Mouse (Mus musculus) thymus, postnatal 10 days (tissue): ENCODE measurements around the gene Ezh1.

ENCODE experiments used
- DNase-seq, 2 experiments: peaks; one replicate each; pipeline ENCODE4 v3.0.0; 2021; ENCODE audit warnings: low spot score in 2 of 2

Gene Ezh1

DNA sequence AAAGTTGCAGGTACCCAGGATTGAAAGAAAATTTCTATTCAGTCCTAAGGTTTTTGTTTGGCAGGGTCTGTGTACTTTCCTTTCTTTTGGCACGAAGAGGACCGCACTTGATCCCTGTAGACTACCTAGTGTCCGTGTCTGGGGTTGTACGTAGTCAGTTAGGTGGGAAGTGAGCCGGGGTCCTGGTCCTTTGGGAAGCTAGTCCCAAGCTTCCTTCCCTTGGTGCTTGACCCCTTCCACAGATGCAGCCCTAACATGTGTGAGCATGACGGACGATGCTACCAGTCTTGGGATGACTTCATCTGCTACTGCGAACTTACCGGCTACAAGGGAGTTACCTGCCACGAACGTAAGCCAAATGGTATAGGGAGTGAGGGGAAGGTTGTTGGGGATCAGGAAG, 44.3 kb downstream of the Ezh1 start:
- DNase-seq, result no peak

DNA sequence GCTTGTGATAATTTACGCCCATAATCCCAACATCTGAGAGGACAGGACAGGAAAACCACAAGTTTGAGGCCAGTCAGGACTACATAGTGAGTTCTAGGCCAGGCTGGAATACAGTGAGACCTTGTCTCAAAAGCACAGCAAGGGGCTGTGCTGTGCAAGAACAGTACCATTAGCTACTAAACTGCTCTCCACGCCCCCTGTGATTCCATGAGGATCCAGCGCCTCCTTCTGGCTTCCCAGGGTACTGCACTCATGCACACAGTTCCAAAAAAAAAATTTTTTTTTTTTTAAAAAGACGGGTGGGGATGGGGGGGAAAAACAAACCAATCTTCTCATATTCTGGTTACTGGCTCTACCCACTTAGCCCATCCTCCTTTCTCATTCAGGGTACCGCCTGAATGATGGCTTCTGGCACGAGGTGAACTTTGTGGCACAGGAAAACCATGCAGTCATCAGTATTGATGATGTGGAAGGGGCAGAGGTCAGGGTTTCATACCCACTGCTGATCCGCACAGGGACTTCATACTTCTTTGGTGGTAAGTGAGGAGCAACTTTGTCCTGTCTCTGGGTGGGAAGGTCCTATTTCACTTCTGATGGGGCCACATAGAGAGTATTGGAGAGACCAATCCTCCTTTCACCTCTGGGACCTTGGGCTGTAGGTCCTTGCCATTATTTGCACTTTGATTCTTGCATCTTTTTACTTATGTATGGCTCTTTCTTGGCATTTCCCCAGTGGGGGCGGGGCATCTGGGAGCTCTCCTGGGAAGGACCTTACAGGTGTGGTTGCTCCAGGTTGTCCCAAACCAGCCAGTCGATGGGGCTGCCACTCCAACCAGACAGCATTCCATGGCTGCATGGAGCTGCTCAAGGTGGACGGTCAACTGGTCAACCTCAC, 45.2 kb downstream of the Ezh1 start:
- peak in 1 of 2 experiments; percentile 52 for DNase-seq

DNA sequence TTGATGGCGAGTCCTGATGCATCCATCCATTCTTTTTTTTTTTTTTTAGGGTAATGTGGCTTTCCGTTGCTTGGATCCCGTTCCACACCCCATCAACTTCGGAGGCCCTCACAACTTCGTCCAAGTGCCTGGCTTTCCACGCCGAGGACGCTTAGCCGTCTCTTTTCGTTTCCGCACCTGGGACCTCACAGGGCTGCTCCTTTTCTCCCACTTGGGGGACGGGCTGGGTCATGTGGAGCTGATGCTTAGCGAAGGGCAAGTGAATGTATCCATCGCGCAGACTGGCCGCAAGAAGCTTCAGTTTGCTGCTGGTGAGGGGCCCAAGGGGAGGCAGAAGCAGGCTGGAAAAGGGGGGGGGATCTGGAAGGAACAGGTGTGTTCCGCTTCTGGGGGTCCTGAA, 46.0 kb downstream of the Ezh1 start:
- DNase-seq, result no peak

DNA sequence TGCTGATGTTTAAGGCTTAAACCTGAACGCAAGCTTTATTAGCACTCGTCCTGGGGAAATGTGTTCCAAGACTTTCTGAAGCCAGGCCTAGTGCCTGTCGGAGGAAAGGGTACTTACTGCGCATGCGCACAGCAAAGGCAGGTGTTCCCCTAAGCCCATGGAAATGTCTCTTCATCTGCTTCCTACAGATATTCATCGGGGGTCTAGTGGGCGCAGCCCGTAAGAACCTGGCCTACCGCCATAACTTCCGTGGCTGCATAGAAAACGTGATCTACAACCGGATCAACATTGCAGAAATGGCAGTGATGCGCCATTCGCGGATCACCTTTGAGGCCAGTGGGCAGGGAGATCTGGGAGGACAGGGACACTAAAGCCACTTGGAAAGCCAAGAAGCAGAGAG, 47.0 kb downstream of the Ezh1 start:
- no peak for DNase-seq

DNA sequence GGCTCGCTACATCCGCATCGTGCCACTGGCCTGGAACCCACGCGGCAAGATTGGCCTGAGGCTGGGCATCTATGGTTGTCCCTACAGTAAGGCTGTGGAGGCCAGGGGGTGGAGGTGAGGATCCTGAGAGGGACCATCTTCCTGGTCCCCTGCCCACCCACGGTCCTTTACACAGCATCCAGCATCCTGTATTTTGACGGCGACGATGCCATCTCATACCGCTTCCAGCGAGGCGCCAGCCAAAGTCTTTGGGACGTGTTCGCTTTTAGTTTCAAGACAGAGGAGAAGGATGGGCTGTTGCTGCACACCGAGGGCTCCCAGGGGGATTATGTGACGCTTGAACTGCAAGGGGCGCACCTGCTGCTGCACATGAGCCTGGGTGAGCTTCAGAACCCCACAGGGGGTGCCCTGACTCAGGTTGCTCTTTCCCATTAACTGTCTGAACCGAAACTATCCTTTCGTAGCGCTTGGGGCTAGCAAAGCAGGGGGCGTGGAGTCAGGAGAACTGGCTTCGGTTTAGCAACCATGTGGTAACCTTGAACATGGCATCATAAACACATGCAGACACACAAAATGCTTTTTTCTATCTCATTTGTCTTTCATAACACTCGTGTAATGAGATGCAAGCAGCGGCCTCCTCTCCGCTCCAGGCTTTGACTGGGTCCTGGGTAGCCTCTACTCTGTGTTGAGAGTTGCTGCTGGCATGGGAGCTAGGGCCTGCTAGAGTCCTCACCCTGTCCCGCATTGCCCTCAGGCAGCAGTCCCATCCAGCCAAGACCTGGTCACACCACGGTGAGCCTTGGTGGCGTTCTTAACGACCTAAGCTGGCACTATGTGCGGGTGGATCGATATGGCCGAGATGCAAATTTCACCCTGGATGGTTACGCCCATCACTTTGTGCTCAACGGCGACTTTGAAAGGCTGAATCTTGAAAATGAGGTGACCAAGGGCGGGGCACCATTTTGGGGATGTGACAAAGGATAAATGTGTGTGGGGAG, 47.9 kb downstream of the Ezh1 start:
- no peak for DNase-seq

DNA sequence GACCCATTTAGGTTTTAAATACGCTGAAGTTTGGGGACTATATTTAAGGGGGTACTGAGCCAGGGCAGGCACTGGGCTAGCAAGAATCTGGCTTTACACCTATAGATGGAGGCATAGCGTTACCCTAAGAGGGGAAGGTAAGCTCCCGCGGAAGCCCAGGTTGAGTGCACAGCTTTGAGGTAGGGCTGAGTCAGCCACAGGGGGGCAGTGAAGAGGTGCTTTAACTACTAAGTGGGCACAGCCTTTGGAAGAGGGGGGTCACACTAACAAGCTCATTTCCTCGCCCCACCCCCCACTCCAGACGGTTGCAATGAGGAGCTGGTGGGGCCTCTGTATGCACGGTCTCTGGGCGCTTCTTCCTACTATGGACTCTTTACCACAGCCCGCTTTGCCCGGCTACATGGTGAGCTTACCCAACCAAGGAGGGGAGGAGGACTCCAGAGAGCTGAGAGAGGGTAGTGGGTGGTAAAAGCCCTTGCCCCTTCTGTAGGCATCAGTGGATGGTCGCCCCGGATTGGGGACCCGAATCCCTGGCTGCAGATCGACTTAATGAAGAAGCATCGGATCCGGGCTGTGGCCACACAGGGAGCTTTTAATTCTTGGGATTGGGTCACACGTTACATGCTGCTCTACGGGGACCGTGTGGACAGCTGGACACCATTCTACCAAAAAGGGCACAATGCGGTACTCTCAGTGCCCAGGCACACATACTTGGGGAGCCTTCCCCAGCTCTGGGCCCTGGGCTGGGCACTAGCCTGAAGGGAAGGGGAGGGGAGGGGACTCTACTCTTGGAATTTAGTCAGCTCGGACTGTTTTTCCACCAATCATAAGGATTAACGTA, 49.1 kb downstream of the Ezh1 start:
- peak; percentile 66 to 84 for DNase-seq

DNA sequence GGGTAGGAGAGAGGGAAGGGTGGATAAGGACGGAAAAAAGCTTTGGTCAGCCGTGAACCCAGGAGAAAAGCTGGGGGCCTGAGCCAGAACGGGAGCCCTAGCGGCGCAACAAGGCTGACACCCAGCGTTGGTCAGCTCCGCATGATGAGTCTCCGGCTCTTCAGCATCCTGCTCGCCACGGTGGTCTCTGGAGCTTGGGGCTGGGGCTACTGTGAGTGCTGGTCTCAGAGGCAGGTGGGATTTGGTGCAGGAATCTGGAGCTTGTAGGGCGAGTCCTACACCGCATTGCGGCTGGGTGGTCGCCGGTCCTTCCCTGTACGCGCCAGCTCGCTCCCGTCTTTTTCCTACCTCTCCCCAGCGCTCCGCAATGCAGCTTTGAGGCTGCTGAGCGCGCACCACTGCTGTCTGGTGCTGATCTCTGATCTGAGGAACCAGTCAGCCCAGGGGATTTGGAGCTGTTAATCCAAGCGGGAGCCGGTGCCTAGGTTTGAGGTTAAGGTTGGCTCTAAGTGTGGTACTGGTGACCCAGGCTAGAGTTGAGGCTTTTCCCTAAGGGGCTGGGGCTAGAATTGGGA, 50.1 kb downstream of the Ezh1 start:
- DNase-seq, result no peak

DNA sequence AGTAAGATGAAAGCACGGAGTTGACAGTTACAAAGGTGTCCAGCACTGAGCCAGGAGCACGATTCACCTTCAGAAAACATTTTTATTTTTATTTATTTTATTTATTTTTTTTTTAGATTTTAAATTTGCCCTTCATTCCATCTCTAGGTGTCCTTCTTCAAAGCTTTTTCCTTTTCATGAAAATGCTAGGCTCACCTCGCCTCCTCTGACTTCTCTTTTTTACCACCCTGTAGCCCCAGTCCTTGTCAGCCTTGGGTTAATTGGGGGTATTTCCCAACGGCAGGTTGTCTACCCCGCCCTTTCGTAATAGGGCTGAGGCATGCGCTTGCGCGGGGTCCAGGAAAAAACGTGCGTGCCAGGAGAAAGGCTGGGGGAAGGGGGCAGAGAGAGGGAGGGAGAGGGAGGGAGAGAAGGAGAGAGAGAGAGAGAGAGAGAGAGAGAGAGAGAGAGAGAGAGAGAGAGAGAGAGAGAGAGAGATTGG, 50.6 kb downstream of the Ezh1 start:
- DNase-seq, result no peak

DNA sequence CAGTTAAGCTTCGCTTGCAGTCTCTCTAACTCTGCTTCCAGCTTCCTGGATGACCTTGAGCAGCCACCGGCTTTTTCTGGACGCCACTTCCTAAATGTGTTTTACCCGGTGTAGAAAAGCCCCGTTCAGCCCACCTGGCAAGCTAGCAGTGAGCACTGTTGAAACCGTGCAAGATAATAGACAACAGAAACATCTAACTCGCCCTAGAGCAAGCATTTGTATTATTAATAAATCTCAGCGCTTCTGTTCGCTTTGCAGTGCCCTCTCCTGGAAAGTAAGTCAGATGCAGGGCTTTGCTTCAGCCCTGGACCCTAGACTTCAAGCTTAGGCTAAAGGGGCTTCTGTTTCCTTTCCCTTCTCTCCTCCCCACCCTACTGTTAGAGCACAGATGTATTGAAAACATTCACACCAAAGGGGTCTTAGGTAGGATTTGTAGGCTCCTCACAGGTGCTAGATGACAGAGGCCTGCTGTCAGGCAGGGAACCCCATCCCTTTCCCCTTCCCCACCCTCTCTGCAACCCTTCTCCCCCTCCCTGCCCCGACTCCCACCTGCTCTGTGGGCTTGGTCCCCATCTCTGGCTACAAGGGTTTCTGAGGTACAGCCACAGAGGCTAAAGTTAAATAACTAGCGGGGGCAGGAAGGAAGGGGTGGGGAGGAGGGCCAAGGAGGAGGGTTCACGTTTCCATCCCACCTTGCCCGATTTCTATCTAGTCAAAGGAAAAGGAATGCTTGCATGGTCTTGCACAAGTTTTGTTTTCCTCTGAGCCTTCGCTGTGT, 51.2 kb downstream of the Ezh1 start, which contains the start of gene Ccr10:
Gene Ccr10 (minus strand): TSS at position 593 of the 778 bp plus-strand sequence.
- no peak for DNase-seq

DNA sequence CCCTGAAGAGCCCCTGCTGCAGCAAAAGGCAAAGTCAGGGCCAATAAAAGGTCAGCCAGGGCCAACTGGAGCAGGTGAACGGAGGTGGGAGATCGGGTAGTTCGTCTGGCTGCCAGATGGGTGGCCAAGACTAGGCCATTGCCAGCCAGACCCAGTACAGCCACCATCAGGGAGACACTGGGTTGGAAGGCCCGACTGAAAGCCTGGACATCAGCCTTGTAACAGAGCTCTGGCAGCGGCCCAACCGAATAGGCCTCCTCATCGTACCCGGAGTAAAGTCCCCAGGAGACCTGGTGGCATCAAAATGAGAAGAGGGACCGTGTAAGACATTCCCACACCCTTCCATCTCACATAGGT, 51.9 kb downstream of the Ezh1 start:
- DNase-seq, result no peak

DNA sequence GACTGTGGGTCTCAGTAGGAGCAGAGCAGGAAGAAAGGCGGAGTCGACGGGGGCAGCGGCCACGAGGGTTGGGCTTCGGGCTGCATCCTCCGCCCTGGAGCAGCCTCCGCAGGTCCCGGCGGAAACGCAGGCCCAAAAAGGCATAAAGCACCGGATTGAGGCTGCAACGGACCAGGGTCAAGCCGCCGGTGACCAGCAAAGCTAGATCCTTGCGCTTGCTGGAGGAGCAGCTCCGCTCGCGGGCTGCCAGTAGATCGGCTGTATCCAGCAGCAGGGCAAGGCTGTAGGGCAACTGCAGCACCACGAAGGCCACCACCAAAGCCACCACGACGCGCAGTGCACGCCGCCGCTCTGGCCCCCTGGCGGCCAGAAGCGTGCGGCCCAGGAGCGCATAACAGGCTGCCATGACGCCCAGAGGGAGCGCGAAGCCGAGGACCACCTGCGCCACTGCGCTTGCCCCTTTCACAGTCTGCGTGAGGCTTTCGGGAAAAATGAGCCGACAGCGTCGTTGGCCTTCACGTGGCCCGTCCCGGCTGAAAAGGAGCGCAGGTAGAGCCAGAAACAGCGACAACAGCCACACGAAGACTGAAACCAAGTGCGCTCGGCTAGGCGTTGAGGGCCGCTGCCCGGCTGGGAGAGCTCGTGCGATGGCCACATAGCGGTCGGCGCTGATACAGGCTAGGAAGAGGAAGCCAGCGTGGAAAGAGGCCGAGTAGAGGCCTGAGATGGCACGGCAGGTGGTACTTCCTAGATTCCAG, 52.5 kb downstream of the Ezh1 start:
- DNase-seq, result peak; percentile 62 to 78

DNA sequence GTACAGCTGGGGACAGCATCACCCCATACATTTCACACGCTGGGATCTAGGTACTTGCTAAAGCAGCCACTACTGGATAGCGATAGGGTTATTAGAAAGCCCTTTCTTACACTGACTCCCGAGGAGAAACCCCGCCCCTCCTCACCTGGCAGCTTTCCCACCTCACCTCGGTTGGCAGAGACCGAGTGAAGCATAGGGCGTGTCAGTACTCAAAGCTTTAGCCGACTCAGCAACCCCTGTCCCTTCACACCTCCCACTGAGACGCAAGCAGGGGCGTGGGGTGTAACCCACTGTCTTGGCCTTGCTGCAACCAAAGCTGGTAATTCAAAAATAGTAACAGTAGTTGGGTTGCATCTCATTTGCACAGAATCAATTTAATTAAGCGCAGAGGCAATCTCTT, 53.2 kb downstream of the Ezh1 start:
- DNase-seq, result no peak

DNA sequence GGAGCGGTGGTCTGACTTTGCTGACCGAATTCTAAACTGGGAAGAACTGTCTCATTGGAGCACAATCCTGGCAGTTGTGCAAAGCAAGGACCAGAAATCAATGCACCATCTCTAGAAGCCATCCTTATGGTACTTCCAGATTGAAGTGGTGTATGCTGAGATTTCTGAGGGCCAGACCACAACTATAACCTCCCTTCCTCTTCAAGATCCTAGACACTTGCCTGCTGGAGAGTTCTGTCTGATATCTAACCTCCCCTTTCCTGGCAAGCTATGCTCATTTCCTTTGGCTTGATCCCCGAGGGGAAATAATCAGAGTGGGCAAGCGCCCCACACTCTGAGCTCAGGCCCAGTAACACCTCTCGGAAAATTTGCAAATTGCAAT, 53.8 kb downstream of the Ezh1 start:
- DNase-seq, result no peak

DNA sequence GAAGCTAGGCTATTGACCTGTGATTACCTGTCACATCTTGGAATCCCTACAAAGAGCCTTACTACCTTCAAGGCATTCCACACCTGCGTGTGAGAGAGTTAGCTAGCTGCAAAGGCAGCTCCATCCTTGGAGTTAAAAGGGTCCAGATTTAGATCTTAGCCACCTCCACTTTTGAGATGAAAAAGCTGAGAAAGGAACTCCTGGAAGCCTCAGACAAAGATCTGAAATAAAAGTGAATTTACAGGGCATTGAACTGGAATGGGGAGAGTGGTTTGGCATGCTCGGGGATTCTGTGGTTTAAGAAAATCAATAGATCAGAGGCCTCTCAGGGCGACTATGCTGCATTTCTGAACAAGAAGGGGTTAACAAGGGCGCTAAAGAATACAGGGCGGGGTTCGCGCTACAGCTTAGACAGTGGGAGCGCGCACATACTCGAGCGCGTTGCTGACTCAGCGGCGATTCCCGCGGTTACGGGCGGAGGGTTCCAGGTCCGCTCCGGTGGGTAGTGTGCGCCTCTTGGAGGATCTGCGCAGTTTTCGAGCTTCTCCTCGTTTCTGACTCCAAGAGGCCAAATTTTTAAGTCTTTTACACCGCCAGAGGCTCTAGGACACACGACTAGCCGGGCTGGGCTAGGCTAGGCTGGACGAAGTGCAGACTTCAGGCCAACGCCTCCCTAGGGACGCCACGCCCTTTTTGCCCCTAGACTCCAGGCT, 54.4 kb downstream of the Ezh1 start:
- no peak for DNase-seq

DNA sequence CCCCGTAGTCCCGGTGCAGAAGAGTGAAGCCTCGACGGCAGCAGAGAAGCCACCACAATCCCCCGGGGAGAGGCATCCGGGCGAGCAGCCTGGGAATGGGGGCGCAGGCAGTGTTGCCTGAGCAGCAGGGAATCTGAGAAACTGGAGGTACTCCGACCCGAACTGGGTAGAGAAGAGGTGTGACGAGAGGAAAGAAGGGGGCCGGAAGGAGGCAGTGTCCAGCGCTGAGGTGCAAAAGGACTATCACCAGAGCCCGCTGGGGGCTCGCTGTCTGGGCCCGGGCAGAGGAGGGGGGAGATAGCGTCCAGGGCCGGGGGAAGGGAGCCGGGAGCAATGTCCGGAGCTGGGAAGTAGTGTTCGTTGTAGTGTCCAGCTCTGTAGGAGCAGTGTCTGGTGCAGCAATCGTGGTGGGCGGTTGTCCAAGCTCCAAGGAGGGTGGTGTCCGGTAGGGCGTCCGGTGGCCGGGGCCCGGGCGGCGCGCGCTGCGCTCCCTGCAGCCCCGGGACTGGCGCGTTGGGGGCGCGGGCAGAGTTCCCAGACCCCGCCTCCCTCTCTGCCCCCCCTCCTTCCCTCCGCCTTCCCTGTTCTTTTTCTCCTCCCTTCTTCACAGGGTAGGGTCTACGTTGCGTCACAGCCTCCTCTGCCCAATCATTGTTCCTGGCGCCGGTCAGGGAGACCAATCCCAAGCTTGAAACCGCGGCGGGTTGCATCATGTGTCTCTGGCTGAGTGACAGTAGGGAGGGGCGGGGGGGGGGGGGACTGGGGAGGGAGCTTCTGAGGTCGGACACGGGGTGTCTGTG, 55.3 kb downstream of the Ezh1 start, which contains the start of gene Plekhh3:
Gene Plekhh3 (minus strand): TSS at position 541 of the 800 bp plus-strand sequence.
- peak; percentile 78 to 89 for DNase-seq

DNA sequence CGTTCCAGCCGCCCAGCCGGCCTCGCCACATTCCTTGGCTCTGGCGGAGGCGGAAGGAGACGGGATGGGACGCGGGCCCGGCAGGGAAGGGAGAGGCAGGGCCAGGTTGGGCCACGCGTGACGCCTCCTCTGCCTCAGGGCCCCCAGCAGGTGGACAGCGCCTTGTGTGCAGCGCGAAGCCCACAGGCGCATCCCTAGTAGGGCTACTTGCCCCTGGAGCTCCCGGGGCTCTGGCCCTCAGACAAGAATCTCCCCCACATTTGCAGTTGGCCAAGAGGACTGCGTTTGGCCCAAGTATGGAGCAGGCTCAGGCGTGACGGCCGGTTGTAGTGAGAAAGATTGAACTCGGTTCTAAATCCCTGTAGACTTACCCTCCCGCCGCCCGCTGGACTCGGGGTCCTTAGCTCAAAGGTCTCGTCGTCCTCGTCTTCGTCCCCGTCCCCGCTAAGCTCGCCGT, 55.9 kb downstream of the Ezh1 start, which contains the start of gene Cntnap1:
Gene Cntnap1 (plus strand): TSS at position 170 of the 457 bp plus-strand sequence.
- DNase-seq, result no peak

DNA sequence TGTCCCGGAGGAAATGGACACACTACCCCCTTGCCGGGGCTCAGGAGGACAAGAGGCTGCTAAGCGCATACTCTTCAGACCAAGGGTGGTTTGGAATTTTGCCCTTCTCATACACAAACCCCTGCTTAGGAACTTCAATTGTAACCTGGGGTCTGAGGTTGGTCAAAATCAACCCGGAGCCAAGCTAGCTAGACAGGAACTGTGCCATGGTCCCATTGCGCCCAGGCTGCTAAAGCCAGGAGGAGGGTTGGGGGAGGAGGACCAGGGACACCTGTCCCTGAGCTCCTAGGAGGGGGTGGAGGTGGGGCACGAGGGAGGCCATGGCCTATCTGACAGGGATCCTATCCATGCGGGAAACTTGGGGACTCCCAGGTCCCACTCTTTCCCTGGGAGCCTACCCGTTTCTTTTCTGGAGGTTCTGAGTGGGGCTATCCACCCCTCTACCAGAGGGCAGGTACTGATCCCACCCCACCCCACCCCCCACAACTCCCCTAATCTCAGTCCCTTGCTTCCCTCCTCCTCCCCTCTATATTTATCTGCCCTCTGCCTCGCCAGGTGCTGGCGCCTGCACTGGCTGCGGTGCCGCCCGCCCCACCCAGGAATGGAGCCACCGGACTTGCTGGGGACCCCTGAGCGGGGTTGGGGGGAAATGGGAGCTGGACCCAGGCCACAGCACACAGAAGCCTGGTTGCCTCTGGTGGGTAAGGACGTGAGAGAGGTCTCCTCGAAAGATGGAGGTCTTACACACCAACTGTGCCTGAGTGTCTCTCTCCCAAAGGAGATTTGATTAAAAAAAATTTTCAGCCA, 56.8 kb downstream of the Ezh1 start:
- no peak for DNase-seq
